Mouse (Mus musculus) left cerebral cortex, postnatal 25 days (tissue): ENCODE data around the gene Snrpn. TPM values are rescaled to one million over a fixed set of nuclear protein-coding genes. Genes with fewer than 3 reads are reported as not detected.
A peak's percentile ranks its signal among the peaks of the same experiment; 100 is the strongest.
"Not testable (repeated sequence)": the region's sequence is repeated elsewhere in the genome, so short reads cannot be mapped to it uniquely, and the experiment has no call there.

Experiments
- DNase-seq, 2 experiments: peaks; one replicate each; pipeline ENCODE4 v3.0.0; 2022; ENCODE audit warnings: low spot score in 2 of 2, mixed read lengths in 1 of 2
- intact Hi-C: fragments of 180-260 bp; cut with DNase I; formaldehyde crosslinking; loops from one replicate; pipeline ENCODE4 v1.15.1; 2025
- total RNA-seq, 2 experiments: library from RNA; stranded (reverse); gene quantifications; 2 replicates each; pipeline ENCODE4 v1.2.3; 2021

The Snrpn gene
- total RNA-seq = 100 to 1,000 TPM; 896 to 931 TPM

GRCm38 (mm10) chr7:60139742-60140480, at the start of gene Snrpn:
Gene Snrpn, minus strand, starts transcription at chr7:60140219.
- intact Hi-C loops = loop anchor here (5.0 kb wide), 1 partner anchor 98 kb away; no protein-coding TSS in a partner anchor
- DNase-seq = peak in 1 of 2 experiments; percentile 15

- intact Hi-C loops = no loop called here
- DNase-seq = peak; percentile 17 to 34
Observed at GRCm38 (mm10) chr7:60170250-60171185, 30.5 kb upstream of the Snrpn start.

DNA sequence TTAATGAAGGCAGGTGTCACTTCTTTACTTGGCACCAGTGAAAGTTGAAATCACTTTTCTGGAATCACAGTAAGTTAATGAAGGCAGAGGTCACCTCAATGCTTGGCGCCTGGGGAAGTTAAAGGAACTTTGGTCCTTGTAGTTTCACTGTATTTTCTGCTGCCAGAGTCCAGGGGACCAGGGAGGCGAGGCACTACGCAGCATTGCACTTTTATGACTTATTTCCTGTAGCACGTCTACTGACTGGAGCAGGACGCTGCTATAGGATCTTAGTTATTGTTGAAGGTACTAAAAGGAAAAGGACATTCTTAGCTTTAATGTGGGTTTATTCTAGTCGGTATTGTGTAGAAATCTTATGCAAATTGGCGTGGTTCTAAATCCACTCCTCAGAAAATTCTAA, 14.7 kb downstream of the Snrpn start:
- DNase-seq = no peak
- intact Hi-C loops = no loop called here

DNA sequence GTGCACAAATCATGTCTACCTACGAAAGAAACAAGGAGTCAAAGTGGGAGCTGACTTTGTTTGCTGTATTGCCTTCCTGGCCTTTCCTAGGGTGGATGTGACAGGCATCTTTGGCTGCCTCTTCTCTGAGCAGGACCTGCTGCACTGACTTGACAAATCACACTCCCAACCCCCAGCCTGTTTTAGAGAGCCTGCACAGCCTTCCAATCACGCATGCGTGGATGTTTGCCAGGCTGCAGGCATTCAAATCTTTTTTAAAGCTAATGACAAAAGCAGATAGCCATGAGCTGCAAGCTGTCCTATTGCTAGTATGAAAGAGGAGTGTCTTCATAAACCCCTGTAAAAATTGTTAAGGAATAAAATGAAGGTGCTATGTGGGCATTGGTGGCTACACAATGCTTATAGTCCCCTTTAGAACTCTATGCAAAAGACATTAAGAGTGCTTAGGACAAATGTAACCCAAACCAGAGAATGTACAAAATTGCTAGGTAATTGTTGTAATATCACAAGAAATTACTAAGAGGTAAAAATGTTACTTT, 16.9 kb downstream of the Snrpn start:
- intact Hi-C loops = not testable (repeated sequence)
- DNase-seq = peak; percentile 1 to 2

- DNase-seq = no peak
- intact Hi-C loops = no loop called here
Observed at GRCm38 (mm10) chr7:60122434-60123085, 17.5 kb downstream of the Snrpn start.

DNA sequence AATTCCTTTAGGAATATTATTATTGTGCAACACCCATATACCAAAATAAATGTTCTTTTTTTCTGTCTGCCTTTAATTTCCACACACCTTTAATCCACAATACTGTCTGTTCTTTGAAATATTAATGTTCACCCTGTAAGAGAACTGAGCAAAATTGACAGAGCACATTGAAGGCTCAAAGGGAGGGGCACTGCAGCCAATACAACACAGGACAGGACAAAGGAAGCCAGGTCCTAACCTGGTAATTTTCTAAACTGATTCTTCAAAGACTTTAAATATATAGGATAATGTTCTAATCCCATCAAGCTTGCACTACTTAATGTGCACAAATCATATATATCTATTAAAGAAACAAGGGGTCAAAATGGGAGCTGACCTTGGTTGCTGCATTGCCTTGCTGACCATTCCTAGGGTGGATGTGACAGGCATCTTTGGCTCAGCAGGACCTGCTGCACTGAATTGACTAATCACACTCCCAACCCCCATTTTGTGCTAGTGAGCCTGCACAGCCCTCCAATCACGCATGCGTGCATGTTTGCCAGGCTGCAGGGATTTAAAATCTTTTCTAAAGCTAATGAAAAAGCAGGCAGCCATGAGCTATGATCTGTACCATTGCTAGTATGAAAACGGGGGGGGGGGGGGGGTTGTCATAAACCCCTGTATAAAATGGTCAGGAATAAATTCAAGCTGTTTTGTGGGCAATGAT, 42.7 kb downstream of the Snrpn start:
- intact Hi-C loops = no loop called here
- peak in 1 of 2 experiments; percentile 5 for DNase-seq

DNA sequence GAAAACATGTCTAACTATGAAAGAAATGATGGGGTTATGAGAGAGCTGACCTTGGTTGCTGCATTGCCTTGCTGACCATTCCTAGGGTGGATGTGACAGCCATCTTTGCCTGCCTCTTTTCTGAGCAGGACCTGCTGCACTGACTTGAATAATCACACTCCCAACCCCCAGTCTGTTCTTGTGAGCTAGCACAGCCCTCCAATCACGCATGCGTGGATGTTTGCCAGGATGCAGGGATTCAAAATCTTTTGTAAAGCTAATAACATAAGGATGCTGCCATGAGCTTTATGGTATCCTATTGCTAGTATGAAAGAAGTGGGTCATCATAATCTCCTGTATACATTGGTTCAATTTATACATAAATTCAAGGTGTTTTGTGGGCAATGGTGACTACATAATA, 63.7 kb downstream of the Snrpn start:
- DNase-seq = no peak
- intact Hi-C loops = no loop called here

GRCm38 (mm10) chr7:60047481-60048201, 92.4 kb downstream of the Snrpn start:
- intact Hi-C loops = no loop called here
- peak; percentile 41 to 53 for DNase-seq

DNA sequence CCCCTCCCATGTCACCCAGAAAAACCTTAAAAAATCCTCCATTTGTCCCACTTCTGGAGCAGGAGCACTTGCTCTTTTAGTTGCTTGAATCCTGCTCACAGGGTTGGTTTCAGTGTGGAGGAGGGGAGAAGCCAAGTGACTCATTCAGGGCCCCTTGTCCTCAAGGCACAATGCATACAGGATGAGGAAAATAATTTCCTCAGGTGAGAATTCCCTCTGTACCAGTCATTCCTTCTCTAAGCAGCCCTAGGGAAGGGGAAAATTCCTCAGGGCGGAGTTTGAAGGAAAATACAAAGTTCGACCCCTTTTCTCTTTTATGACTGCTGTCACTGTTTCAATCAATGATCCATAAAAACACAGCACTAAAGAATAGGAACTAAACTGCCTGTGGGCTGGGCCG, 126.8 kb downstream of the Snrpn start:
- intact Hi-C loops = no loop called here
- no peak for DNase-seq

- intact Hi-C loops = no loop called here
- no peak for DNase-seq
Observed at GRCm38 (mm10) chr7:60007727-60008360, 132.2 kb downstream of the Snrpn start.

DNA sequence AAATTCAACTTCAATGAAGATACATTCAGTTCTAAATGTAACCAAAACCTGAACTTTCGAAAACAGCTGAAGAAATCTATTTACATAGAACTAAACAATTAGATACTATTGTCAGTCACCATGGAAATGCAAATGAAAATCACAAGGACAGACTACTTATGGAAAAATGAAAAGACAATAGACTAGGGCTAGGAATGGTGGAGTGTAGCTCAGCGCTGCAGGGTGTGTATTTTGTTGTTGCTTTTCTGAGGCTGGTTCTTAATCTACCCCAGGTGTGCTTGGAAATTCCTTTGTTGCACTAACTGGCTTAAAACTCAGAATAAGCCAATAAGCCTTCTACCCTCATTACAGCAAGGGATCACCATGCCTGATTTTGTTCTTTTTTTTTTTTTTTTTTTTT, 133.8 kb downstream of the Snrpn start:
- intact Hi-C loops = no loop called here
- DNase-seq = no peak

DNA sequence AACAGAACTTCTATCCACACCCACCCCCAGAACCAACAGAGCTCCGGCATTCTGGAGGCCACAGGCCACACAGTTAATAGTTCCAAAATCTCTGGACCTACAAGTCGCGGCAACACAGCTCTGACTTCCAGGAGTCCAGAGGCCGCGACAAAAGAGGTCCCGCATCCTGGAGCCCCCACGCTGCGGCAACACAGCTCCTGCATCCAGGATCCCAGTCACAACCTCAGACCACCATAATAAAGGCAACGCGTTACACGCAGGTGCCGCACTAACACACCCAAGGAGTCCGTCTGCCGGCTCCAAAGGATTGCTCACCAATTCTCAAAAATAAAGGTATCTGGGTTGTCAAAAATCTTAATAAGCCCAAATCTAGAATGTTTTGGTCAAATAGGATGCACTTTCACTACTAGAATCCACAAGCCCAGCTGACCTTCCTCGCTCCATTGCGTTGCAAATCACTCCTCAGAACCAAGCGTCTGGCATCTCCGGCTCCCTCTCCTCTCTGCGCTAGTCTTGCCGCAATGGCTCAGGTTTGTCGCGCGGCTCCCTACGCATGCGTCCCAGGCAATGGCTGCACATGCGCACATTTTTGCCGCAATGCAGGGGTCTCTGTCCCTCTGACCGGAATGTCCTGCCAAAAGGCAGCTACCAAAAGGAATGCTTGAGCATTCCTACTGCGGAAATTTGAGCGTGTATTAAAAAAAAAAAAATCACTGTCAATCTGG, 135.3 kb downstream of the Snrpn start, which contains the start of the genes Snurf and Gm38393:
Snurf (minus strand) TSS at position 444 of the 725 bp plus-strand sequence.
Gm38393 (minus strand) TSS at position 459 of the 725 bp plus-strand sequence.
- DNase-seq = peak; percentile 78 to 88

GRCm38 (mm10) chr7:60003921-60004605, 136.0 kb downstream of the Snrpn start:
- peak; percentile 21 to 48 for DNase-seq
- intact Hi-C loops = loop anchor here (2.0 kb wide), 2 partner anchors 19 to 241 kb away; no protein-coding TSS in a partner anchor

More for the DNA sequence above, 135.3 kb downstream of the Snrpn start, which contains the start of the genes Snurf and Gm38393:
- intact Hi-C loops = loop anchor here (2.0 kb wide), 1 partner anchor 240 kb away; no protein-coding TSS in a partner anchor

- peak; percentile 48 to 64 for DNase-seq
- intact Hi-C loops = loop anchor here (2.0 kb wide), 1 partner anchor 20 kb away; no protein-coding TSS in a partner anchor
Observed at GRCm38 (mm10) chr7:60003006-60003865, 136.8 kb downstream of the Snrpn start.

- DNase-seq = no peak
- intact Hi-C loops = no loop called here
Observed at GRCm38 (mm10) chr7:59978646-59979045, 161.4 kb downstream of the Snrpn start.
